Mouse (Mus musculus) megakaryocyte, embryonic 14.5 days (primary cell): ENCODE results near the gene Mapkapk3. TPM values are rescaled to one million over a fixed set of nuclear protein-coding genes. Genes with fewer than 3 reads are reported as not detected.

Experiments
- H3K27me3 ChIP-seq: replicated peaks from 2 replicates; pipeline ENCODE3; 2012; ENCODE audit warnings: inconsistent platforms
- H3K36me3 ChIP-seq: replicated peaks from 2 replicates; pipeline ENCODE3; 2012; ENCODE audit warnings: low read length, inconsistent platforms, mixed read lengths
- H3K4me1 ChIP-seq: 2 replicates; pipeline ENCODE4 v1.6.1; 2012; ENCODE audit warnings: inconsistent platforms
- H3K4me3 ChIP-seq: replicated peaks from 2 replicates; pipeline ENCODE3; 2012; ENCODE audit warnings: moderate library complexity, mild to moderate bottlenecking, inconsistent platforms
- H3K9me3 ChIP-seq: 2 replicates; pipeline ENCODE4 v1.6.1; 2012; ENCODE audit warnings: inconsistent platforms
- FLI1 ChIP-seq: IDR thresholded peaks from 2 replicates; pipeline ENCODE4 v1.6.1; 2012; ENCODE audit warnings: low read length, inconsistent platforms, mixed read lengths
- GATA1 ChIP-seq: IDR thresholded peaks from 3 replicates; pipeline ENCODE4 v1.6.1; 2012; ENCODE audit warnings: mixed read lengths, low read length, inconsistent platforms, borderline replicate concordance
- polyA plus RNA-seq: library from polyadenylated mRNA; stranded (reverse); fragments of >175 nt; gene quantifications from 2 replicates; pipeline ENCODE4 v1.2.3, GENCODE M21; 2012; ENCODE audit warnings: low replicate concordance; ENCODE audit not compliant: insufficient read depth

Mapkapk3 gene
- polyA plus RNA-seq, 1 experiment = 49.9 TPM

- H3K4me3 ChIP-seq = no peak overlapping the region
- TF ChIP-seq GATA1 = no peak
- TF ChIP-seq FLI1 = no peak
- H3K36me3 ChIP-seq = peaks cover 99% of the 10 kb centered on the region
- no peaks in the 10 kb centered on the region for H3K9me3 ChIP-seq
- peaks cover 46% of the 10 kb centered on the region for H3K4me1 ChIP-seq
- no peaks in the 10 kb centered on the region for H3K27me3 ChIP-seq
Observed at GRCm38 (mm10) chr9:107259571-107259970, 30.1 kb downstream of the Mapkapk3 start.

GRCm38 (mm10) chr9:107255596-107255995 is 34.1 kb downstream of the Mapkapk3 start:
- TF ChIP-seq GATA1 (no peak), FLI1 (no peak)
- Histone ChIP-seq H3K9me3 (no peaks in the 10 kb centered on the region), H3K36me3 (peaks cover 81% of the 10 kb centered on the region), H3K4me3 (no peak overlapping the region), H3K27me3 (peaks cover 4% of the 10 kb centered on the region), H3K4me1 (peaks cover 40% of the 10 kb centered on the region)

GRCm38 (mm10) chr9:107254925-107255324 is 34.8 kb downstream of the Mapkapk3 start:
- H3K36me3 ChIP-seq = peaks cover 74% of the 10 kb centered on the region
- H3K4me3 ChIP-seq = no peak overlapping the region
- TF ChIP-seq GATA1 (no peak), FLI1 (no peak)
- no peaks in the 10 kb centered on the region for H3K9me3 ChIP-seq
- H3K4me1 ChIP-seq = peaks cover 36% of the 10 kb centered on the region
- H3K27me3 ChIP-seq = peaks cover 4% of the 10 kb centered on the region

DNA sequence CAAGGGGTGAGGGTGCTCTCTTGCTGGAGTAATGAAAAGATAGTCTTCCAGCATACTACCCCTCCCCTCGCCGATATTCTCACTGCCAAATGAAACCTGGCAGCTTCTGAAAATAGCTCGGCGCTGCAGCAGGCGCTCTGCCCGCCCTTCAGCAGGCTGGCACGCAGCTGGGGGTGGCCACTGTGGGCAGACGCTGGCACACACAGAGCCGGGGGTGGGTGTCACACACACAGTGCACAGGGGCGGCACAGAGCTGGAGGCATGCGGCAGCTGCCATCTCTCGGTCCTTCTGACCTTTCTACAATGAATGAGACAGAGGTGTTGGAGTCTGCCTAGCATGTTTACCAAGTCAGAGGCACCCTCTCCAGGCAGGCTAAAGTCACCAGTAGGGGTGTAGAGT is 35.2 kb downstream of the Mapkapk3 start:
- H3K27me3 ChIP-seq = peaks cover 4% of the 10 kb centered on the region
- no peak overlapping the region for H3K4me3 ChIP-seq
- no peaks in the 10 kb centered on the region for H3K9me3 ChIP-seq
- H3K4me1 ChIP-seq = peaks cover 33% of the 10 kb centered on the region
- no peak for TF ChIP-seq FLI1
- TF ChIP-seq GATA1 = no peak
- peaks cover 70% of the 10 kb centered on the region for H3K36me3 ChIP-seq

DNA sequence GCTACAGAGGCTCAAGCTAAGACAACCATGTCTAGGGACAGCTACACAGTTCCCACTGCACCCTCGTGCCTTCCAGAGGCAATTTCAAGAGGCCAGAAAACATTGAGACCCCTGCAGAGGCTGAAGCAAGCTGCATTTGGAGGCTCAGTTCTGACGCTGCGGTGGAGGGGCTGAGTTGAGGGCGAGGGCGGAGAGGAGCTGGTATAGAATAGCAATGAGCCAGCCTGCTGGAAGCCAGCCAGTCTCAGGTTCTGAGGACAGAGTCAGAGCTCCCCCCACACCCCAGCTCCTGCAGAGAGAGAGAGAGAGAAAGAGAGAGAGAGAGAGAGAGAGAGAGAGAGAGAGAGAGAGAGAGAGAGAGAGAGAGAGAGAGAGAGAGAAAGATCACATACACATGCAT is 37.5 kb downstream of the Mapkapk3 start:
- peaks cover 46% of the 10 kb centered on the region for H3K36me3 ChIP-seq
- peaks cover 4% of the 10 kb centered on the region for H3K27me3 ChIP-seq
- no peak overlapping the region for H3K4me3 ChIP-seq
- TF ChIP-seq GATA1 (no peak), FLI1 (no peak)
- peaks cover 26% of the 10 kb centered on the region for H3K4me1 ChIP-seq
- H3K9me3 ChIP-seq = no peaks in the 10 kb centered on the region

DNA sequence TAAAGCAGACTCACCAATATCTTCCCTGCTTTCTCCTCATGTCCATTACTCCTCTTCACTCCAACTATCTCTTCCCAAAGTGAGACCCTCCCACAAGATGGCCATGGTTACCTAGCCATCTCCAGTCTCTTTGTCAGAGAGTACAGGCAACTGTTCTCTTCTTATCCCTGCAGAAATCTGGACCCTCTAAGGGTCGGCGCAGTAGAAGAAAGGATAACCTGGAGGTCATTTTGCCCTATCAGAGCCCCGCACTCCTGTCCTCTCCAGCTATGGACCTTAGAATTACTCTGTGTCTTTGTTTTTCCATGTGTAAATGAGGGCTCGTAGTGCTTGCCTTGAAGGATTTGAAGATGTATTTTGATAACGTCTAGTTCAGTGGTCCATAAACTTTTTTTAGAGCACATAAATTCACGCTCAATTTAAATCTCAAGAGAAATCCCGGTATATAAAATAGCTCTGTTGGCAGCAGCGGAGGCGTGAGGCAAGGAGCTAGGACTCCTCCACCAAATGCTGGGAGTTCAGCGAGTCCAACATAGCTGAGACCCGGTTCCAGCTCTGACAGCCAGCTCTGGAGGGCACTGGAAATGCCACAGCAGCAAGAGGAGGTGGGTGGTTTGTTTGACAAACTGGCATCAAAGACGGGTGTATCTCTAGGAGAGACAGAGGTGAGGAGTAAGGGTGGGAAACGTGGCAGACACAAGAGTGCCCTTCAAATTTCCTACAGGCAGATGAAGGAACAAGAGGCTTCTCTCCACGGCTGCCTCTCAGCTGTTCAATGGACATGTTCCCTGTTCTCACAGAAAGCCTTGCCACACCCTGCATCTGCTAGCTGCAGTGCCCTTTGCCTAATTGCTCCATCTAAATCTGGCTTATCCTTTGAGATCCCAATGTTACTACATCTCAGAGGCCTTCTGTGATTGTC is 39.0 kb downstream of the Mapkapk3 start:
- Histone ChIP-seq H3K27me3 (peaks cover 6% of the 10 kb centered on the region), H3K4me1 (peaks cover 28% of the 10 kb centered on the region), H3K4me3 (no peak overlapping the region), H3K36me3 (peaks cover 32% of the 10 kb centered on the region), H3K9me3 (no peaks in the 10 kb centered on the region)
- TF ChIP-seq GATA1 (no peak), FLI1 (no peak)

DNA sequence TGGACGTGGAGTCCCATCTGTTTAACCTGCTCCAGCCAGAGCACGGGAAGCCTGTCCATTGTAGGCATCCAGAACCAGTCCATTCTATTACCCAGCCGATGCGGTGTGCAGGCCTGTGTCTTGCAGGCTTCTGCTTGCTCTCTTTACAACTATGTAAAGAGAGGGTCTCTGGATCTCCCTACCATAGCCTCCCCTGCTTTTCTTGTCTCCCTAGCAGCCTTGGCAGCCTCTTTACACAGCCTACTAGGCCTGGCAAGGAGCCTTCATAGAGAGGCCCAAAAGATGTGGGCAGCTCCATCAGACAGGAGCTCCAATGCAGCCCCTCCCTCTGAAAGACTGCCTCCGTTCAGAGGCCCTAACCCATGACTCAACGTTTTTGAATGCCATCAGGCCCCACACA is 40.5 kb downstream of the Mapkapk3 start:
- H3K36me3 ChIP-seq = peaks cover 16% of the 10 kb centered on the region
- H3K4me3 ChIP-seq = no peak overlapping the region
- peaks cover 8% of the 10 kb centered on the region for H3K27me3 ChIP-seq
- H3K9me3 ChIP-seq = no peaks in the 10 kb centered on the region
- no peak for TF ChIP-seq GATA1
- peaks cover 28% of the 10 kb centered on the region for H3K4me1 ChIP-seq

DNA sequence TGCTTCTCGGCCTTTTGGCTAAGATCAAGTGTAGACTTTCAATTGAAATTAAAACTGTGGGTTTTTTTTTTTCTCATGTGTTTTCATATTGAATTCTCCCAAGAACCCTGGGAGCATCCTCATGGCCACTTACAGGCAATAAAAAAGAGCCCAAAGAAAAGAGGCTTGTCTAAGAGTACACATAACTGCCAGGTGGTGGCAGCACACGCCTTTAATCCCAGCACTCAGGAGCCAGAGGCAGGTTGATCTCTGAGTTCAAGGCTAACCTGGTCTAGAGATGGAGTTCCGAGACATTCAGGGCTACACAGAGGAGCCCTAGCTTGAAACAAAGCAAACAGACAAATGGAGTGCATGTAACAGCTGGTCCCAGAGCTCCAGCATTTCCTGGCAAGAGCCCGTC is 43.5 kb downstream of the Mapkapk3 start:
- Histone ChIP-seq H3K36me3 (peaks cover 2% of the 10 kb centered on the region), H3K9me3 (no peaks in the 10 kb centered on the region), H3K4me3 (no peak overlapping the region), H3K27me3 (peaks cover 28% of the 10 kb centered on the region), H3K4me1 (peaks cover 18% of the 10 kb centered on the region)
- TF ChIP-seq GATA1 (no peak), FLI1 (no peak)

DNA sequence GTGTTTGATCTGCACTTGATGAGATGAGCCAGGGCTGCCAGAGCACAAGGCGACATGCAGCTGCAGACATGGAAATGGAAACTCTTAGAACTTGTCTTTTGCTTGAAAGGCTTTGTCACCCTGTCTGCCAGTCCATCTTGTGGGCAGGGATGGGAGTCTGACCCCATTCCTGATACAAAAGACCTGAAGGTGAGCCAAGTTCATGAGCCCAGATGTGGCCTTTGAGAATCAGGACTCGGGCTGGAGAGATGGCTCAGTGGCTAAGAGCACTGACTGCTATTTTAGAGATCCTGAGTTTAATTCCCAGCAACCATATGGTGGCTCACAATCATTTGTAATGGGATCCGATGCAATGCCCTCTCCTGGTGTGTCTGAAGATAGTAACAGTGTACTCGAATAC is 44.4 kb downstream of the Mapkapk3 start:
- peaks cover 27% of the 10 kb centered on the region for H3K27me3 ChIP-seq
- no peak overlapping the region for H3K4me3 ChIP-seq

GRCm38 (mm10) chr9:107236151-107236550 is 53.5 kb downstream of the Mapkapk3 start:
- Histone ChIP-seq H3K4me3 (no peak overlapping the region), H3K9me3 (no peaks in the 10 kb centered on the region), H3K36me3 (no peaks in the 10 kb centered on the region), H3K27me3 (peaks cover 85% of the 10 kb centered on the region), H3K4me1 (peaks cover 18% of the 10 kb centered on the region)
- TF ChIP-seq GATA1 (no peak), FLI1 (no peak)

More for the DNA sequence above, 44.4 kb downstream of the Mapkapk3 start:
- Histone ChIP-seq H3K36me3 (no peaks in the 10 kb centered on the region), H3K4me1 (peaks cover 13% of the 10 kb centered on the region), H3K9me3 (no peaks in the 10 kb centered on the region)
- no peak for TF ChIP-seq FLI1
- no peak for TF ChIP-seq GATA1
